Mouse (Mus musculus) thymus, adult 2 months (tissue): ENCODE results near the gene Fam43a. TPM values are rescaled to one million over a fixed set of nuclear protein-coding genes. Genes with fewer than 3 reads are reported as not detected.

Experiments used
- DNase-seq: peaks from one replicate; pipeline ENCODE4 v3.0.0; 2021
- H3K27ac ChIP-seq: fragments of 200-500 bp; 2 replicates; pipeline ENCODE4 v1.5.1; 2012; ENCODE audit warnings: low read length, control low read depth; ENCODE audit not compliant: control insufficient read depth, insufficient read depth
- H3K27me3 ChIP-seq: fragments of 200-500 bp; 2 replicates; pipeline ENCODE4 v1.6.1; 2012; ENCODE audit warnings: mild to moderate bottlenecking, low read length, moderate library complexity, mixed read lengths; ENCODE audit not compliant: control insufficient read depth, insufficient read depth
- H3K36me3 ChIP-seq: fragments of 200-500 bp; 2 replicates; pipeline ENCODE4 v1.6.1; 2012; ENCODE audit warnings: mild to moderate bottlenecking, low read length, moderate library complexity; ENCODE audit not compliant: control insufficient read depth, insufficient read depth
- H3K4me1 ChIP-seq: fragments of 200-500 bp; replicated peaks from 2 replicates; pipeline ENCODE4 v1.6.1; 2012; ENCODE audit warnings: low read length; ENCODE audit not compliant: control insufficient read depth, insufficient read depth
- H3K4me3 ChIP-seq: fragments of 200-500 bp; 2 replicates; pipeline ENCODE4 v1.5.1; 2012; ENCODE audit warnings: mild to moderate bottlenecking, low read length, control low read depth, moderate library complexity; ENCODE audit not compliant: control insufficient read depth, insufficient read depth
- CTCF ChIP-seq: fragments of 200-500 bp; IDR thresholded peaks from 2 replicates; pipeline ENCODE4 v1.5.1; 2012; ENCODE audit warnings: mild to moderate bottlenecking, control low read depth, low read length, moderate library complexity, borderline replicate concordance; ENCODE audit not compliant: control insufficient read depth, poor library complexity, insufficient read depth; ENCODE audit errors: extremely low read depth
- POLR2A ChIP-seq: fragments of 200-500 bp; IDR thresholded peaks from 2 replicates; pipeline ENCODE4 v1.6.1; 2012; ENCODE audit warnings: mild to moderate bottlenecking, low read length, control low read depth, moderate library complexity; ENCODE audit not compliant: control insufficient read depth, poor library complexity, insufficient read depth; ENCODE audit errors: extremely low read depth
- WGBS: fragments of 180-500 bp; shearing (Covaris S2); methylation state at CpG from one replicate; pipeline ENCODE4 v1.1.7; 2018; 5-methylcytosine and 5-hydroxymethylcytosine counted together
- polyA plus RNA-seq: library from polyadenylated mRNA; depleted of rRNA; stranded (reverse); fragments of >200 nt; gene quantifications from 2 replicates; pipeline ENCODE4 v1.2.3, GENCODE M21; 2012

Fam43a gene
- polyA plus RNA-seq, 1 experiment: 17.0 TPM

DNA sequence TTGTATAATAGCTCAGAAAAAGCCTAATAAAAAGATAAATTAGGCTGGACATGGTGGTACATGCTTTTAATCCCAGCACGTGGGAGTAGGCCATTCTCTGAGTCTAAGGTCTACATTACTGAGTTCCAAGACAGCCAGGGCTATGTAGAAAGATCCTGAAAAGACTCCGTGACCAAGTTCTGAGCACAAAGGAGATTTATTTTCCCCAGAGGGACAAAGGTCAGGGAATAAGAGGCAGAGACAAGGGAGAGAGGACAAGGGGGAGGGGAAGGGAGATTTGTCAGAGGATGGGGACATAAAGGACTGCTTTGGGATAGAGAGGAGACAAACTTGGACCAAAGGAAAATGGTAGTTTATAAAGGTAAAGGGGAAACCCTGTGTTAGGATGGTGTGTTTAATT is 41.1 kb downstream of the Fam43a start:
- Histone ChIP-seq H3K4me3 (no peak overlapping the region), H3K27me3 (no peaks in the 10 kb centered on the region), H3K27ac (no peak overlapping the region), H3K4me1 (no peaks in the 10 kb centered on the region), H3K36me3 (no peaks in the 10 kb centered on the region)
- DNase-seq: no peak
- TF ChIP-seq POLR2A (no peak), CTCF (no peak)
- WGBS: 93% methylated on average over 2 of the region's 2 CpGs

DNA sequence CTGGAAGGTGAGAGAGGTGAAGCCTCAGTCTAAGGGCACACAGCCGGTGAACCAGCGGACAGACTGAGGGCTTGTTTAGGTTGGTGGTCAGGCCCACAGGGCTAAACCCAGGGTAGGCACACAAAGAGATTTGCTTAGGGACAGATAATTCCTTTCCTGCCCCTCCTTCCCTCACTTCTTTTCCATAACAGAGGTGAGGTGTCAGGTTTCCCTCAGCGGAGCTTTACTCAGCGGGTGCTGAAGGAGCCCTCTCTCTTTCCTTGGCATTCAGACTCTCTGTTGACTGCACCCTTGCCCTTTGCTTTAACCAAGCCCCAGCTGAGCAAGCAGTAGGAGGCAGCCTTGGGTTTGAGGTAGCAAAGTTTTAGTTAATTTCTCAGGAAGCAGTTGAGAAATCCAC is 41.9 kb downstream of the Fam43a start:
- Histone ChIP-seq H3K27me3 (no peaks in the 10 kb centered on the region), H3K4me3 (no peak overlapping the region), H3K27ac (no peak overlapping the region), H3K4me1 (no peaks in the 10 kb centered on the region), H3K36me3 (no peaks in the 10 kb centered on the region)
- TF ChIP-seq POLR2A (no peak), CTCF (no peak)
- DNase-seq: no peak
- WGBS: 94% methylated on average over 4 of the region's 4 CpGs

DNA sequence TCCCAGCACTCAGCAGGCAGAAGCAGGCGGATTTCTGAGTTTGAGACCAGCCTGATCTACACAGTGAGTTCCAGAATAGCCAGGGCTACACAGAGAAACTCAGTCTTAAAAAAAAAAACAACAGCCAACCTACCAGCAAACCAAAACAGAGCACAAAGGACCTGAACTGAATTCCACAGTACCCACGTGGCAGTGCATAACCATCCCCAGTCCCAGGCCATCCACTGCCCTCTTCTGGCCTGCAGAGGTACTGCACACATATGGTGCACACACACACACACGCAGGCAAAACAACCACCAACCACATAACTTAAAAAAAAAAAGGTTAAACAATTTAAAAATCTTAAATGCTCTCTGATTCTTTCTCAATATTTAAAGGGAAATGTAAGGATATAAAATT is 42.7 kb downstream of the Fam43a start:
- Histone ChIP-seq H3K36me3 (no peaks in the 10 kb centered on the region), H3K4me3 (no peak overlapping the region), H3K27me3 (no peaks in the 10 kb centered on the region), H3K27ac (no peak overlapping the region), H3K4me1 (no peaks in the 10 kb centered on the region)
- TF ChIP-seq CTCF (no peak), POLR2A (no peak)
- DNase-seq: no peak
- 93% methylated on average over 3 of the region's 3 CpGs for WGBS

- no peak for DNase-seq
- H3K36me3 ChIP-seq: no peaks in the 10 kb centered on the region
- no peaks in the 10 kb centered on the region for H3K4me1 ChIP-seq
- no peak overlapping the region for H3K27ac ChIP-seq
- 99% methylated on average over 4 of the region's 4 CpGs for WGBS
- TF ChIP-seq POLR2A: no peak
- no peak for TF ChIP-seq CTCF
- H3K4me3 ChIP-seq: no peak overlapping the region
- no peaks in the 10 kb centered on the region for H3K27me3 ChIP-seq
These were observed 45.5 kb downstream of the Fam43a start for GRCm38 (mm10) chr16:30644981-30645380.

DNA sequence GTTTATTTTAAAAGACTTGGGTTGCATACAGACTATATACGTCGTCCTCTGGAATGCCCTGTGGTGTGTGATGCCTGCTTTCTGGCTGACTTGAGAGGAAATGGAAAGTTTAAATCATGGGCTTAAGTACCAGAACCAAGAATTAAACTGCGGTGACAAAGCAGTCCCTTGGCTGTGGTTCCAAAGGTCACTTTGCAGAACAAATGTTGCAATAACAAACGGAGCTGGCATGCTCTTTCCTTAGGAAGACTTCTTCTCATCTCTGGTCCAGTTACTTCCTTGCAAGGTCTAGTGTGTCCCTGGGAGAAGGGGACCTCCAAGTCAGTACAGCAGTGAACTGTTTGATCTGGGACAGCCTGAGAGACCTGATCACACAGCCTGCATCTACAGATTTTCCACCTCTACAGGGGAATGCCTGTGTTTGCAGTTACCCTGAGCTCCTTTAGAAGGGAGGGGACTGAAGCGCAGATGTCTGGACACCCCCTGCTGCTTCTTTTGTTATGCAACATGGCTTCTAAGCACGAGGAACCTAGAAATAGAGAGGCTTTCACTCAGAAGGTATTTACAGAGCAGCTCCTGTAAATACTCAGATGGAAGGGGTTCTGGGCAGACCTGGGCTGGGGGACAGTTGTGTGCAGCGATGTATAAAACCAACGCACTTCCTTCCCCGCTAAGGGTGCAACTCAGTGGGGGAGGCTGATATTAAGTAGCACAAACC is 46.5 kb downstream of the Fam43a start:
- H3K4me1 ChIP-seq: no peaks in the 10 kb centered on the region
- no peak overlapping the region for H3K27ac ChIP-seq
- no peaks in the 10 kb centered on the region for H3K27me3 ChIP-seq
- TF ChIP-seq POLR2A (no peak), CTCF (no peak)
- 71% methylated on average over 9 of the region's 9 CpGs for WGBS
- H3K4me3 ChIP-seq: no peak overlapping the region
- H3K36me3 ChIP-seq: no peaks in the 10 kb centered on the region
- DNase-seq: no peak

- no peaks in the 10 kb centered on the region for H3K4me1 ChIP-seq
- no peaks in the 10 kb centered on the region for H3K27me3 ChIP-seq
- 93% methylated on average over 3 of the region's 3 CpGs for WGBS
- TF ChIP-seq POLR2A (no peak), CTCF (no peak)
- no peak for DNase-seq
- H3K4me3 ChIP-seq: no peak overlapping the region
- no peaks in the 10 kb centered on the region for H3K36me3 ChIP-seq
- no peak overlapping the region for H3K27ac ChIP-seq
These were observed 47.3 kb downstream of the Fam43a start for GRCm38 (mm10) chr16:30646856-30647255.

DNA sequence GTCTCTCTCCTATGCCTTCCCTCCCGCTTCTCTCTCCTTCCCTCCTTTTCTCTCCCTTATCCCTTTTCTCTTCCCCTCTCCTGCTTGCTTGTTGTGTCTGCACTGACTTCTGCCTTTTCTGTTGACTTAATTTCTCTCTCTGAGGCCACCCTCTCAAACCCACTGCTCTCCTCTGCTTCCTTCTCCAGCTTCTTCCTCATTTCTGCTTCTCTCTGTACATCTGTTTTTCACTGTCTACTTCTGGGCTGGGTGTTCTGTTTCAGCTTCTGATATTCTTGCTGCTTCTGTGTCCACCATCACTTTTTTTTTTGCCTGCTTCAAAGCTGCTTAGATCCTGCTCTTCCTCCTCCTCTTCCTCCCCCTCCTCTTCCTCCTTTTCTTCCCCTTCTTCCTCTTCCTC is 51.8 kb downstream of the Fam43a start:
- no peaks in the 10 kb centered on the region for H3K27me3 ChIP-seq
- H3K4me3 ChIP-seq: no peak overlapping the region
- no peak for TF ChIP-seq POLR2A
- TF ChIP-seq CTCF: no peak
- no peak overlapping the region for H3K27ac ChIP-seq
- peaks cover 4% of the 10 kb centered on the region; the same call in 1 of the 2 replicates for H3K4me1 ChIP-seq
- no peak for DNase-seq
- WGBS: 45% methylated on average over 1 of the region's 1 CpGs
- H3K36me3 ChIP-seq: no peaks in the 10 kb centered on the region
